Mouse (Mus musculus): ENCODE results near the gene Vsx1.

Gene Vsx1

DNA sequence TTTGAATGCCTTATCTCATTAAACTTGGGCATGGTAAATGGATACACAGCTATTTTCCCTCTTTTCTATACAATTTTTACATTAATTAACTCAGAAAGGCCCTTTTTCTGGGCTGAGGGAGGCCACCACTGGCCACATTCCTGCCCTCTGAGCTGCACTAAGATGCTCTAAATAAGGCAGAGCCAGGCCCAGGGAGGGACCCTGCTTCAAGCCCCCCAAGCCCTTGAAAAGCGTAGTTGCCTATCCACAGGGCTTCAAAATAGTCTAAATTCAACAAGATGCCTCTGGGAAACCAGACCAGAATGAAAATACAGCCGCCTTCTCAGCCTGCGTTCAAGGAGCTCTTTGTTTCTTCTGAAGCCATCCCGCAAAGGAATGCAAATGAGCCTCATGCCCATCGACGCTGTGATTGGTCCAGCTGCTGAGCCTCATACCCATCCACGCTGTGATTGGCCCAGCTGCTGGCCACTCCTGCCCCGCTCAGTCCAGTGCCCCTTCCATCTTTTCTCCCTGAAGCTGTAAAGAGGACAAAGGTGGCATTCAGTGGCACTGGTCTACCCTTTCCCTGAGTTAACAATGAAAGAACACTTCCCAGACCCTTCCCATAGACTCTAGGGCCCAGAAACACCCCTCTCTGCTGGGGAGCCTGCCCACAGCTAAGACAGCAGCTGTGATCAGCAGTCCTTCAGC is 45.3 kb downstream of the Vsx1 start:
- no peak for DNase-seq (ENCODE audit: low read depth)

GRCm38 (mm10) chr2:150643166-150643565 is 46.0 kb downstream of the Vsx1 start:
- no peak for DNase-seq (ENCODE audit: low read depth)

- no peak for DNase-seq (ENCODE audit: low read depth)
These were observed 50.8 kb downstream of the Vsx1 start for GRCm38 (mm10) chr2:150638370-150638733.

DNA sequence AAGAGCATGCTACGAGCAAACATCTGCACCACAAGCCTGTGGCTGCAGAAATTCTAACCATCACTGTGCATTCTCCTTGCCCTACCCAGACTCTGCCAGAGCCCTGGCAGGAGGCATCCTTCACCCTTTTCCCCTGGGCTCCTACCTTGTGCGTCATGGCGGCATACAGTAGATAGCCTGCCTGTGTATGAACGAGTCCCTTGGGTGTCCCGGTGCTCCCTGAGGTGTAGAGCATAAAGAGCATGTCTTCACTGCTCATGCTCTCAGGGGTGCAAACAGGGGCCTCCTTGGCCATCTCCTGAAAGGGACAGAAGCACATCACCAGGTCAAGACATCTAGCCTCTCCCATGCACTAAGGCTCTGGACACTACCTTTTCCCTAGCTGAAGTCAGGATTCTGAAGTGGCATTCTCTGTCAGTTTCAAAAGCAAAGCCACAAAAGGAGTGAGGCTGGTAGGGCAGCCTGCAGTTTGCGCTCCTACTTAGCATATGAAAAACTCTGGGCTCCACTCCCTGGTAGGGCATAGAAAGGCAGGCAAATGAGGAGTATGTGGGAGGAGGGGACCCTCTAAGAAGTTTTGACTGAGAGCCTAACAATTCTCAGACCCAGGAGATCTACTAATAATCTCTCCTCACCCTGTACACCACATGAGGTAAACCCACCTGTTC is 51.3 kb downstream of the Vsx1 start:
- no peak for DNase-seq (ENCODE audit: low read depth)

DNA sequence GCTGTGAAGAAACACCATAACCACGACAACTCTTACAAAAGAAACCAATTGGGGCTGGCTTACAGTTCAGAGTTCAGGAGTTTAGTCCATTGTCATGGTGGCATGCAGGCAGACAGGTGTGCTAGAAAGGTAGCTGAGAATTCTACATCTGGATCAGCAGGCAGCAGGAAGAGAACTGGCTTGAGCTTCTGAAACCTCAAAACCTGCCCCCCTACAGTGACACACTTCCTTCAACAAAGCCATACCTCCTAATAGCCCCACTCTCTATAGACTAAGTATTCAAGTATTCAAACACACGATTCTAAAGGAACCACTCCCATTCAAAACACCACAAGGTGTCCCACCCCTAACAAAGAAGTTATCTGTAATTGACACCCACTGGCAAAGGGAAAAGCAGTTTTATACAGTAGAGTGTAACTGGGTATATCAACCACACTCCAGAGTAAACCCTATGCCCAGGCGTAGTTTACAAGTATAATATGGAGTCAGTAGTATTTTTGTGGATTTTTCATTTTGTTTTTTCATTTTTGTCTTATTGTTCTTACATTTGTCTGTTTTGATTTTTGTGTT is 53.2 kb downstream of the Vsx1 start:
- no peak for DNase-seq (ENCODE audit: low read depth)
